Mouse (Mus musculus) frontal cortex, adult 2 months (tissue): Measurements from ENCODE around the gene Foxp1. TPM values are rescaled to one million over a fixed set of nuclear protein-coding genes. Genes with fewer than 3 reads are reported as not detected.

Experiments used
- DNase-seq, 2 experiments: peaks; one replicate each; pipeline ENCODE4 v3.0.0; 2022; ENCODE audit warnings: low spot score in 1 of 2; ENCODE audit errors: extremely low spot score in 1 of 2
- polyA plus RNA-seq: library from polyadenylated mRNA; depleted of rRNA; stranded (reverse); fragments of >200 nt; gene quantifications from 2 replicates; pipeline ENCODE4 v1.2.3, GENCODE M21; 2012

Foxp1 gene
- polyA plus RNA-seq, 1 experiment = 49.5 TPM

DNA sequence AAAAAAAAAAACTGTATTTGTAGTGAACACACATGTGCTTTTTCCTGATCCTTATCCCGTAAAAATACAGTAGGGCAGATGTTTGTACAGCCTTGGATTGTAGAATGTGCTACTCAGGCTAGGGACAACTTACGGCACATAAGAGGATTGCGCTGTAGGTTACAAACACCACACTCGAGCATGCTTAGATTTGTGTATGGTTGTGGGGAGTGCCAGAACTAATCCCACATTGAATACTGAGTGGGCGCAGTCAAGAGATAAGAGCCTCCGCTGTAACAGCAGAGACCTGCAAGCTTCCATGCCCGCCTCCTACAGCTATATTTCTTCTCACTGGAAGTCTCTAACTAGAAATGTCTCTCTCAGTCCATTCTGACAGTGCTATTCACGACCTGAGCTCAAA is 286.9 kb downstream of the Foxp1 start:
- peak in 1 of 2 experiments; percentile 24 for DNase-seq

GRCm38 (mm10) chr6:99233411-99233810 is 289.1 kb downstream of the Foxp1 start:
- DNase-seq = no peak

DNA sequence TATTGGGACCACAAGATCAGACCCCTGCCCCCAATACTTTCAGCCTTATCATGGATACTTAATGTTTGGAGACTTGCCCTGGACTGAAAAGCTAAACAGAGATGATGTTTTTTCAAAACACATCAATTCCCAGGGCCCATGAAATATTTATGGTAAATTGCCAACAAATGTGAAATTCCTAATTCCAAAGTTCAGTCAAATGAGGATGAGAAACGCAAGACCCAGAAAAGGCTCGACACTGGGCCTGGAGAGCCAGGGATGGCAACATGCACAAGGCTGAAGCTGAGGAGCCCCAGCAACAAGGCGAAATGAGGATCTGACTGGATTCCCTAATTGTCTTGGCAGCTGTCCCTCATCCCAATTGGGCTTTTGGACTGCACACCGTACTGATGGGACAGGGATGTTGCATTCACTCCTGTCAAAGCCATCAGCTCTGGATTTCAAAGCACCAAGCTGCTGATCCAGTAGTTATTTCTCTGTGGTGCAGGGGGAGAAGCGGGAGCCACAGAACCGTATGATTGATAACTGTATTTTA is 294.1 kb downstream of the Foxp1 start:
- no peak for DNase-seq

- DNase-seq = no peak
These were observed 301.4 kb downstream of the Foxp1 start for GRCm38 (mm10) chr6:99221147-99221546.

GRCm38 (mm10) chr6:99220472-99220871 is 302.0 kb downstream of the Foxp1 start:
- DNase-seq = no peak

GRCm38 (mm10) chr6:99217846-99218245 is 304.7 kb downstream of the Foxp1 start:
- no peak for DNase-seq

- DNase-seq = no peak
These were observed 305.4 kb downstream of the Foxp1 start for GRCm38 (mm10) chr6:99217155-99217554.

DNA sequence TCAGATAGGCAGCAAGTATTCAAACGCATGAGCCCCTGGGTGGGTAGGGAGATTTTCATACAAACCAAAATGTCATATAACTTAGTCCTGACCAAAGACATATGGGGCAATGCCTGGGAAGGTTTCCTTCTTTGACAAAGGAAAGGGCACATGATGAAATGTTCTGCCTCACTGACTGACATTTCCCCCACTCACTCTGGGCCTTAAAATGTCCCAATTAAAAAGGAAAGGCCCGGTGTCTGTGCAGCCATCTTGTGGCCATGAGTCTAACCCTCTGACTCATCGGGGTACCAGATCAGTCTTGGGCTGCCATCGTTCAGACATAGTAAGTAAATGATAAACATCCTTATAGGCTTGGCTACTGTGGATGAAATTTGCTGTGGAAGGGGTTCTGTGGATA is 310.1 kb downstream of the Foxp1 start:
- DNase-seq = no peak

- no peak for DNase-seq
These were observed 310.7 kb downstream of the Foxp1 start for GRCm38 (mm10) chr6:99211663-99212333.

GRCm38 (mm10) chr6:99210161-99210560 is 312.4 kb downstream of the Foxp1 start:
- DNase-seq = no peak

DNA sequence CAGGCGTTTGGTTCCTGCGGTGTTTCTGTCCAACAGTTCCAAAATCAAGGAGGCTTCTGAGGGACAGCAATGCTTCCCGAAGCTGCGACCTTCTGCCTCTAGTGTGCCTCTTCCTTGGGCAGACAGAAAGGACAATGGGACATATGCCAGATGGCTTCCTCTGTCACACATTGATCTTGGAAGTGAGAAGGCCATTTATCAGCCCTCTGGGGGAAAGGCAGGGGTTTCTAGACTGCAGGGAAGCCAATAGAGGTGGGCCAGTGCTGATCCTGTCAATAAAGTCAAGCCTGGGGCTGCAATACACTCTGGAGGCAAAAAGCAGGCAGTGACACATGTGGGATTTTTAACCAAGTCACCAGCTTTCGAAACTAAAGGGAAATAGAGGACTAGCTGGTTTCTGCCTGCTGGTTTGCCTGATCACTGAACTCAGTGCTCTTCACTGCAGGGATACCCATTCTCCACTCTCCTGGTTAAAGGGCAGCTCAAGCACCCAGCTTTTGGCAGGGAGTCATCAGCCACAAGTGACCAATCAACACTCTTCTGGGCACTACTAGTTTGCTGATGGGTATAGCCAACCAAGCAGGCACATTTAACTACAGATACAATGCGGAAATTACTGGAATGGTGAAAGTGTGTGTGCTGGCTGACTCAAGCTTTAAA is 315.2 kb downstream of the Foxp1 start:
- no peak for DNase-seq

- DNase-seq = no peak
These were observed 316.1 kb downstream of the Foxp1 start for GRCm38 (mm10) chr6:99206437-99206870.

DNA sequence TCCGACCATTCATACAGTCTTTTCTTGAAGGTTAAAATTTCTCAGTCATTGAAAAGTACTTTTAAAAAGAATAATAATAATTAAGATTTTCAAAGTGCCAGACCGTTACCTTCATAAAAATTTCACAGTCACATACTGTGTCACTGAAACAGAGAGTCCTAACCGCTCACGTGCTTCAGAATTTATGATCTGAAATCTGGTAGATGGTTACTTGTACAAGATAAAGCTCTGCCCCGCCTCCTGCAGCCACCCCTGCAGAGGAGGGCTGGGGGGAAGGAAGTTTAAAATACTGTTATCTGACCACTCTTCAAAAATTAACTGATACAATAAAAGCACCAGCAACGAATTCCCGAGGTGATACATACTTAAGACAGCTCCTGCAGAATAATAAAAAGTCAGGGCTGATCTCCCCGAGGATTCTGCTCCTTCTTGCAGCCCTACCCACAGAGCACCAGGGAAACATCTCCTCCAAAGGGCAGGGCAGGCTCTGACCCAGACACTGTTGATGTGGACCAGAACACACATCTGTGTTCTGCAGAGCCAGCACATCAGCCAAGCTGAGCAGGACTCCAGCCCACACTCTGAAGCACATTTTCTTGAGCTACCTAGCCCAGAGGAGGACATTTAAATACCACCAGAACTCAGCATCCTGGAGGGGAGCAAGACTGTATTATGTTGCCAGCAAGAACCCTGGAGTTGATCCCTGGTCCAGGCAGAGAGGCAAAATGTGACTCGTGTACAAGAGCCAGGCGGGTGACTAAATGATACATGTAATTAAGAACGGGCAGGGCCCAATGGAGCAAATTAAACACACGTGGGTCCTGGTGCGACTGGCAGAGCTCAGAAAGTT is 316.7 kb downstream of the Foxp1 start:
- no peak for DNase-seq

GRCm38 (mm10) chr6:99204780-99205586 is 317.5 kb downstream of the Foxp1 start:
- DNase-seq = no peak

DNA sequence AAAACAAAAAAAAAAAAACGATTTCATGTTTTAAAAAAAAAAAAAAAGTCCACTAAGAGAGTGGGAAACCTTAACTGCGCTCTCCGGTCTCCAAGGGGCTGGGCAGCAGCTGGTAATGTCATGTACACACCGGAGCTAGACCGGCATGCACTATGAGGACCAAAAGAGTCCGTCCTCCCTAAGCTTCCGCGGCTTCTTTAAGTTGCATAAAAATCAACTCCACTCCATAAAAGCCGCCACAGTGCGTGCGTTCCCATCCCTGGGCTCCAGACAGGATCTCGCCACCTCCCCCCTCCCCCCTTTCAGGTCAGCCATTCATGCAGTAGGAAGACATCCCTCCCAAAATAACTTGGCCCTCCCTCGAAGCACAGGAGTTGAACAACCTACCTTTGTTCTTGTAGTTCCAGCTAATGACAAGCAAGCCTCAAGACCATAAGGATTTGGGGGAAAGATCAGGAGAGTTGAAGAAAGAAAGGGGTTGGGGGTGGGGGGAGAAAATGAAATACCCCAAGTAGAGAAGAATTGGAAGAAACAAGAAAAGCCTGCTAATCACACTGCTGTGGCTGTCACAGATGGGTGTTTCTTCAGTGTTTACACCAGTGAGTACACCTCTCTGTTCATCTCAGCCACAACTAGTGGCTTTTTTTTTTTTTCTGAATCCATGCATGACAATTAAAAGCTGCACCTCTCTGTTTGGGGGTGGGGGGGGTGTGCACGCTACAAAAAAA is 318.3 kb downstream of the Foxp1 start:
- no peak for DNase-seq

GRCm38 (mm10) chr6:99203231-99203630 is 319.3 kb downstream of the Foxp1 start:
- no peak for DNase-seq

GRCm38 (mm10) chr6:99202781-99203180 is 319.7 kb downstream of the Foxp1 start:
- no peak for DNase-seq

DNA sequence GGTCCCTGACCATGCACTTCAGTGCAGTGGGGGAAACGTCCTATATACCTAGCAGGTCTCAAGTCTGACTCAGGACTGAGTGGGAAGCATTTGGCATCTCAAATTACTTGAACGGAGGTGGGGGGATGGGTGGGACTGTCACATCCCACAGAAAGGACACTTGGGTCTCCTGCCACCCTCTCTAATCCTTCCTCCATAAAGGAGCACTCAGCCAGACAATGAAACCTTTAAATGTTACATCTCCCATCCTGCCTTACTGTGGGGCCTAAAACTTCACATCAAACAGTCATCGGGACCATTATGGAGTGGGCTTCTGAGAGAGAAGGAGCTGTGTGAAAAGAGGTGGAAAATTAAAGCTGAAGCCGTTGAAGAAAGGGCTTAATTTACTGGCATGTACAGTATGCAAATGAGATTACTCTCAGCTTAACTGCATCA is 321.2 kb downstream of the Foxp1 start:
- peak in 1 of 2 experiments; percentile 40 for DNase-seq

- peak in 1 of 2 experiments; percentile 21 for DNase-seq
These were observed 321.9 kb downstream of the Foxp1 start for GRCm38 (mm10) chr6:99200656-99201055.

- DNase-seq = no peak
These were observed 323.2 kb downstream of the Foxp1 start for GRCm38 (mm10) chr6:99199277-99199676.
